Mouse (Mus musculus) adrenal gland, adult (tissue): Measurements from ENCODE around the gene Cend1.
"Not testable (repeated sequence)": the region's sequence is repeated elsewhere in the genome, so short reads cannot be mapped to it uniquely, and the experiment has no call there.

Source experiments
- DNase-seq, 2 experiments: peaks; one replicate each; pipeline ENCODE4 v3.0.0; 2022 to 2023; ENCODE audit warnings: low spot score in 1 of 2; ENCODE audit not compliant: inconsistent age in 2 of 2

Gene Cend1

GRCm38 (mm10) chr7:141446374-141446773, 17.1 kb upstream of the Cend1 start:
- DNase-seq: not testable (repeated sequence)

- DNase-seq: peak; percentile 76 to 86
Observed at GRCm38 (mm10) chr7:141443828-141444237, 14.5 kb upstream of the Cend1 start, which contains the start of gene Pidd1. Gene Pidd1, minus strand, starts transcription at chr7:141444025.

- DNase-seq: peak in 1 of 2 experiments; percentile 32
Observed at GRCm38 (mm10) chr7:141443081-141443821, 14.0 kb upstream of the Cend1 start.

GRCm38 (mm10) chr7:141442199-141442598, 12.9 kb upstream of the Cend1 start:
- DNase-seq: no peak

- peak in 1 of 2 experiments; percentile 19 for DNase-seq
Observed at GRCm38 (mm10) chr7:141441460-141441859, 12.2 kb upstream of the Cend1 start.

GRCm38 (mm10) chr7:141440613-141441012, 11.3 kb upstream of the Cend1 start:
- DNase-seq: peak; percentile 71 to 88

- DNase-seq: peak in 1 of 2 experiments; percentile 26
Observed at GRCm38 (mm10) chr7:141439811-141440210, 10.5 kb upstream of the Cend1 start.

GRCm38 (mm10) chr7:141439140-141439679, 9.9 kb upstream of the Cend1 start:
- peak in 1 of 2 experiments; percentile 19 for DNase-seq

GRCm38 (mm10) chr7:141438201-141438968, 9.1 kb upstream of the Cend1 start:
- peak in 1 of 2 experiments; percentile 25 for DNase-seq

- peak; percentile 86 to 95 for DNase-seq
Observed at GRCm38 (mm10) chr7:141437178-141438120, 8.2 kb upstream of the Cend1 start, which contains the start of gene Slc25a22. Gene Slc25a22, minus strand, starts transcription at chr7:141437892.

- no peak for DNase-seq
Observed at GRCm38 (mm10) chr7:141436523-141436892, 7.2 kb upstream of the Cend1 start.

GRCm38 (mm10) chr7:141435856-141436522, 6.7 kb upstream of the Cend1 start:
- DNase-seq: no peak

- DNase-seq: peak; percentile 81 to 90
Observed at GRCm38 (mm10) chr7:141435129-141435855, 6.0 kb upstream of the Cend1 start.

- peak; percentile 76 to 84 for DNase-seq
Observed at GRCm38 (mm10) chr7:141434464-141434863, 5.2 kb upstream of the Cend1 start.

GRCm38 (mm10) chr7:141433517-141434400, 4.5 kb upstream of the Cend1 start:
- DNase-seq: peak in 1 of 2 experiments; percentile 64

GRCm38 (mm10) chr7:141432741-141433516, 3.6 kb upstream of the Cend1 start:
- peak; percentile 82 to 91 for DNase-seq

- DNase-seq: peak; percentile 88 to 94
Observed at GRCm38 (mm10) chr7:141432186-141432611, 2.9 kb upstream of the Cend1 start.
